Mouse (Mus musculus): ENCODE measurements at regions not wholly inside any gene's neighbourhood (a gene's known extent, or its start where the extent isn't known, plus 50 kb on each side); places are given as distances from the start of the nearest gene placed in this dataset.
"Not testable (repeated sequence)": the region's sequence is repeated elsewhere in the genome, so short reads cannot be mapped to it uniquely, and the experiment has no call there.

DNA sequence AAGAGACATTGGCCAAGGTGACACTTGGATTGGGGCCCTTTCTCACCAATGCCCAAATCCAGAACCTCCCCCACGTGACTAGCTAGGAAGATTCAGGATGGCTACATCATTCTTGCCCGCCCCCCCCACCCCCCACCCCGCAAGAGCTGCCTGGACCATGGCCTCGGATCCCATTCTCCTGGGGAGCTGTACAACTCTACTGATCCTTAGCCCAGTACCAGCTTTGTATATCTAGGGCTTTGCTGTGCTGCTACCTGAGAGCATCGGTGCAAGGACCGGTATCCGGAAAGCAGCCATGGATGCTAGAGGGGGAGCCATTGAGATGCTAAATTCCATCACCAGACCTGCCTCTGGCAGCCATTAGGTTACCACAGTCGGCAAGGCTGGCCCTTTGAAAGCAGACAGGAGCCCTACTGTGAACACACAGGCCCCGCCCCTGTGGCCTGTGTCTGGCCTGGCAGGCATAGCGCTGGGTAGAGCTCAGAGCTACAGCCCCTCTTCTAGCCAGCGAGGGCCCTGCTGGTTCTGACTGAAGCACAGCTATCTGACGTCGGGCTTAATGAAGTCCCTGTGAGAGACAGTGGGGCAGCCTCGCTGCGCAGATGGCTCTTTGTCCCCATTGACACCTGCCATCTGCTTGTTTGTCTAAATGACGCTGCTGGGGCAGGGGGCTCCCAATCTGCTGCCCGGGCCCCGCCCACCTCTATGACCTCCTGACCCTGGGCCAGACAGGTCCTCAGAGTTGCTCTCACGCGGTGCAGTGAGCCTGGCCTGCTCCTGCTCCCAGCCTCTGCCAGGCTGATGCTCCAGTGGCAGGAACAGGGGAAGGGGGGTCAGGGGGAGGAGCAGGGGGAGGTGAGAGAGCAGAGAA is 128.9 kb downstream of the Dll1 start:
- DNase-seq (ENCODE audit: low read depth, low spot score), result peak; percentile 87

- no peak for DNase-seq (ENCODE audit: low read depth, low spot score)
Observed at GRCm38 (mm10) chr17:15242976-15243635, 133.6 kb downstream of the Dll1 start.

- no peak for DNase-seq (ENCODE audit: low read depth, low spot score)
Observed at GRCm38 (mm10) chr17:15242356-15242755, 134.3 kb downstream of the Dll1 start.

DNA sequence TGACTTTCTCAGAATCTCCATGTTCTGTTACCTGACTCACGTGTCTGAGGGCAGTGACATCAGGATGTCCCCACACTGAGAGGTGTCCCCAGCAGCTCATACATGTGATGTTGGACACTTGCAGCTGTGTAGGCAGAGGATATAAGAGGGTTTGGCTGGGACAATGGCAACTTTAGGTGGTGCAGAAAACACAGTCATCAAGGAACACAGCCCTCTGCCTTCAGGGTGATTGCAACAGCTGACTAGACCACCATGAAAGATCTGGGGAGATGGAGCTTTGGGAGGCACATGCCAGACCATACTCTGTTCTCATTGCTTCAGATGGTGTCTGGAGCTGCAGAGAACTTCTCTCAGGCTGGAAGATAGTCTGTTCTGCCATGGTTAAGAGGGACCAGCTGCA is 135.2 kb downstream of the Dll1 start:
- DNase-seq (ENCODE audit: low read depth, low spot score), result no peak

DNA sequence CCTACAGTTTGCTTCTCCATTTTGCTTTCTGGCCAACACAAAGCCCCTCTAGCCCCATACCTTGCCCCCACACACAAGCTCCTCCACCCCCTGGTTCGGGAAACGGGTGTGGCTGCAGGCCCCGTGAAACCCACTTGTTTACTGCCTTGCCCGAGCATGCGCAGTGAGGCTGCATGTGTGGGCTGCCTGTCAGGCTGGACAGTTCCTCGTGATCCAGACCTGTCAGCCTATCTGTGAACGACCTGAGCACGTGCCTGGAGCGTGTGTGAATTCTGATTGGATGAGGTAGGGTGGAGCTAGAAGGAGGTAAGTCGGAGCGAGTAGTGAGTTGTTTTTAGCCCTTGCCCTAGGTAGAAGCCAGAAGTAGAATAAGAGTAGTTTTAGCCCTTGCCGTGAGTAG is 136.0 kb downstream of the Dll1 start:
- not testable (repeated sequence) for DNase-seq (ENCODE audit: low read depth, low spot score)

- DNase-seq (ENCODE audit: low read depth, low spot score), result no peak
Observed at GRCm38 (mm10) chr17:15240011-15240410, 136.7 kb downstream of the Dll1 start.

DNA sequence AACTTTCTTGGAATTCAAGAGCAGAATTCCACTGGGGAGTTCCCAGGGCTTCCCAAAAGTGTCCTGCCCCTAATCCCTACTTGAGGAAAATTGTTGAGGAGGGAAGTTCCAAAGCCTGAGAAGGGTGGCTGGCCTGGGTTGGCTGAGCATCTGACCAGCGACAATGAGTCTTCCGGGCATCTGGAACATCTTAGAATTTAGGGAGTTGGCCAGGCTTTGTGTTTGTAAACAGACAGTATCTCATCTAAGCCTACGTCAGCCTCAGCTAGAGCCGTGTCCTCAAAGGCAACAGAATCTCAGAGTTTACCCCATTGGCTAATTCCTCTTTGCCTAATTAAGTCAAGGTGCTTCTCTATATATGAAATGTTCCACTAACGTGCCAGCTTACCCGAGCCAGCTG is 141.6 kb downstream of the Dll1 start:
- no peak for DNase-seq (ENCODE audit: low read depth, low spot score)

DNA sequence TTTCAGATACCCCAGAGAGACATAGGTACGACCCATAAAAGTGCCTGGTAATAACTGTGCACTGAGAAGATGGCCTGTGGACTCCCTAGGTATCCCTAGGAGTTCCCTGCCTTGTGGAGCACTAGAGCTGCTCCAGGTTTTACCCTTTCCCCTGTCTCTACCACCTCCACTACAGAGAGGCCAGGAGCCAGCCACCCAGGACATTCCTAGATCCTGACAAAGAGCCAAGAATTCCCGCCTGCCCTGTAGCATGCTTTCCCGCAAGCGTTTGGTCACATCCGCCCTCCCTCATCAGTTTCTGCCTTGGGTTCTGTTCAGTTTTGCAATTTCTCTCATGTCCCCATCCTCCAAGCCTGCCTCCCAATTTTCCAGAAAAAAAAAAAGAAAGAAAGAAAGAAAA is 145.5 kb downstream of the Dll1 start:
- DNase-seq (ENCODE audit: low read depth, low spot score), result no peak

DNA sequence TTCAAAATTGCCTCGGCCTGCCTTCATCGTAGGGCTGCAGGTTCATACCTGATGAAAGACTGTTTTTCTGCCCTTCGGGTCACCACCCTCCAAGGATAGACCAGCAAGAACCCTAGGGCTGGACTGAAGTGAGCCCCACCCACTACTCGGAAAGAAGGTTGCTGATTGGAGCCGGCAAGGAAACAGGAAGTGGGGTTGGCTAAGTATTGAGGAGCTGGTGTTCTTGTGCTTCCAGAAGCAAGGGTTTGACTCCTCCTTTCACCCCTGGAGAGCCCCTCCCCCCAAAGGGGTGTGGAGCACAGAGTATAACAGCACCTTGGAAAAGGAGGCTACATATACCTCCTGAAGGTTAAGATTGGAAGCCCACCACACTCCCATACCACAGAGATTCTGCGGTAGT is 147.5 kb downstream of the Dll1 start:
- no peak for DNase-seq (ENCODE audit: low read depth, low spot score)

DNA sequence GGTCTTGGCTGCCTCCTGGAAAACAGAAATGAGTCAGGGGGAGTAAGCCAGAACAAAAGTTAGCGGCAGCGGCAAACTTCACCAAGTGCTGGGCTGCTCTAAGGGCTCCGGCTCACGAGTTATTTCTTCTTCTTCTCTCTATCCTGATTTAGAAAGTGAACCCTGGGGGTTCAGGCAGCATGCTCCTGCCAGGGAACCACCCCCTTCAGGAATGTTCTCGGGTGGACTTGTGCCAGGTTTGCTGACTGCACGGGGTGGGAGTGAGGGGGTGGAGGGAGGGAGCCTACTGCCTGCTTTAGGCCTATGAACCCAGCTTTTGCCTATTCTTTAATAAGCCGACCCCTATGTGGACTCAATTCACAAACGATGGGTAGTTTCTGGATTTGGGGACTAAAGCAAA is 148.6 kb downstream of the Dll1 start:
- no peak for DNase-seq (ENCODE audit: low read depth, low spot score)

DNA sequence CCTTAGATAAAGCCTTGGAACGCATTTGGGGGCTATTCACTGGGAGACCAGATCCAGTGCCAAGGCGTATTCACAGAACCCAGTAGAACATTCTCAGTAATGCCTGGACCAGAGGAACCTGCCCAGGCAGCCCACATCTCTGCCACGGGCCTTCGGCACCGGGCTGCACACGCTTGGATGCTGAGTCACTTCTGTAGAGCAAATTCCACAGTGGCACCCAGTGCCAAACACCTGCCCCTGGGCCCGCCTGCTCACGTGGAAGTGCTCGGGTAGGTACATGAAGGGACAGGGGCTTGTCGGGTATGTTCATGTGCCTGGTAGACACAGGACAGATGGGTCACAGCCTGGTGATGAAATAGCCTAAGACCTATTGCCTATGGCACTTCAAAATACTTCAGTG is 152.8 kb downstream of the Dll1 start:
- DNase-seq (ENCODE audit: low read depth, low spot score), result no peak

- DNase-seq (ENCODE audit: low read depth, low spot score), result no peak
Observed at GRCm38 (mm10) chr17:15222923-15223322, 153.7 kb downstream of the Dll1 start.

GRCm38 (mm10) chr17:15214157-15214685 is 162.5 kb downstream of the Dll1 start:
- DNase-seq (ENCODE audit: low read depth, low spot score), result no peak

DNA sequence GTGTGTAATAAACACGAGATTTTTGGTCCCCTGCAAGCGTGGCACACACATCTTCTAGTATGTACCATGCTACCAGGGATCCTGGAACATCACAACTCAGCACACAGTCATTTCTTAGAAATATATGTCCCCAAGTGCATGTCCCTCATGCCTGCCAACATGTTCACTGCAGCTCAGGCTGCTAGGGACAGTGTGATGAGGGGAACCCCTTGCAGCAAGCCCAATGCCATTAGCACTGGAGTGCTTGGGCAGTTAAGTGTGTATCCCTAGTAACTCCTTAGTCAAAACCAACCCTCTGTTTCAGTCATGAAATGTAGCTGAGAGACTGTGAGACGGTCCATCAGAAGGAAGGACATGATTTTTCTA is 167.5 kb upstream of the Gm3448 start:
- DNase-seq (ENCODE audit: low read depth, low spot score), result no peak

GRCm38 (mm10) chr17:15208030-15208807 is 166.9 kb upstream of the Gm3448 start:
- peak; percentile 70 for DNase-seq (ENCODE audit: low read depth, low spot score)

DNA sequence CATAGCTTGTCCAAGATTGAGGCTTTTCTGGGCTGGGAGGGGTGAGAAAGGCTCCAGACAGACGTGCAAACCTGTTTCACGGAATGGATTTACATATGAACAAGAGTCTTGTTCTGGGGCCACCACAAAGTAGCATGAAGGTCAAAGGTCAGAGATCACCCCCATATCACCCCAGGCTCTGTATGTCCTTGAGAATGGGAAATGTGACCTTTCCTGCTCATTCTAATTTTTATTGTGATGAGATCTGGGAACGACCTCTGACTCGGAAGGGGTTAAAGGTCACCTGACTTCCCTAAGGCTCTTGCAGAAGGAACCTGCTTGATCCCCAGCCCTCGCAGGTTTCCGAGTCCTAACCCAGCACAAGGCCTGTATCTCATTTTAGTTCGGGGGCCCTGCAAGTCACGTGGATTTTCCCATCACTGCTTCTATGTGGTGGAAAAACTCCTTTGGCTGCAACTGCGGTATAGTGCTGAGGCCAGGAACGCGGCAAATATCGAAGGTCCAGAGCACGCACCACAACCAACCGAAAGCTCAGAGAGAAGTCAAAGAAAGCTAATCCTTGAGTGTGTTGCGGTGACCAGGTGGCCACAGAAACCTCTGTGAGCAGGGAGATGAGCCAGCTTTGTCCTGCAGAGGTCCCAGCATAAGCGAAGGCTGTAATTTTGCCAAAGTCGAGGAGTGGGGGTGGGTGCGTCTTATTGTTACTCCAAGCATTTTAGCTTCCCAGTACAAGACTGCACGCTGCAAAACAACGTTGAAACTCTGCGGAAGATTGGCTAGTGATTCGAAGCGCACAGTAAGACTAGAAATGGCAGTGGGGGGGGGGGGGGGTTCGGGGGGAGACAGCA is 166.1 kb upstream of the Gm3448 start:
- no peak for DNase-seq (ENCODE audit: low read depth, low spot score)

GRCm38 (mm10) chr17:15205799-15206198 is 164.5 kb upstream of the Gm3448 start:
- no peak for DNase-seq (ENCODE audit: low read depth, low spot score)

DNA sequence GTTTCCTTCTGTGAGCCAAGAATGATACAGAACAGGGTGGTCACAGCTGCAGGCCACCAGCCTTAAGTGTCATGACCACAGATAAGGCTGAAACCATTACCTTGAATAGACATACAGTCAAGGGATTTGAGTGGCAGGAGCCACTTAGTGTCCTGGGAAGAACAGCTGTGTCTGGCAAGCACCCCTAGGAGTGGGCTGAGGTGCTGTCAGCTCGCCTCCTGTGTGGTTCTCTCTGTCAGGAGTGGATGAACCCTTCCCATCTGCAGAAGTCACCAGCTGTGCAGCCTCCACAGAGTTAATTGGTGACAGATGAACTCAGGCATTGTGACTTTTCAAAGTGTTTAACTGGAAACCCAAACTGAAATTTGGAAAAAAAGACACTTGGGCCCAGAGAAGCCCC is 163.2 kb upstream of the Gm3448 start:
- DNase-seq (ENCODE audit: low read depth, low spot score), result no peak

DNA sequence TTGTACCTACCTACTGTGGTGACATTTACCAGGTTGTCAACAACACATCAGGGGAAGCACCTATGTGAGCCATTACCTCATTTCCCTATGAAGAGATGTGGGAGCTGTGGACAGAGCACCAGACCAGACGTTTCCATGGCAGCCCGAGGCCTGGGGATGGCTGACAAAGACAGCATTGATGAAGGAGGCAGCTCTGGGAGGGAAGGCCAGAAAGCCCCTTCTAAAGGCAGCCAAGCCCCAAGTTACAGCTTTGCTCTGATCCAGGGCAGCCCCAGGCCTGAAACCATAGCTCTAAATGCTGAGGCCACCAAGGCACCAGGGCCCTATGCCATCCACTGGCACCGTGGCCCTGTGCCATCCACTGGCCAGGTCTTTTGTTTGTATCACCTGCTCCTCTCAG is 157.9 kb upstream of the Gm3448 start:
- DNase-seq (ENCODE audit: low read depth, low spot score), result no peak

GRCm38 (mm10) chr17:15197361-15197760 is 156.0 kb upstream of the Gm3448 start:
- DNase-seq (ENCODE audit: low read depth, low spot score), result no peak

DNA sequence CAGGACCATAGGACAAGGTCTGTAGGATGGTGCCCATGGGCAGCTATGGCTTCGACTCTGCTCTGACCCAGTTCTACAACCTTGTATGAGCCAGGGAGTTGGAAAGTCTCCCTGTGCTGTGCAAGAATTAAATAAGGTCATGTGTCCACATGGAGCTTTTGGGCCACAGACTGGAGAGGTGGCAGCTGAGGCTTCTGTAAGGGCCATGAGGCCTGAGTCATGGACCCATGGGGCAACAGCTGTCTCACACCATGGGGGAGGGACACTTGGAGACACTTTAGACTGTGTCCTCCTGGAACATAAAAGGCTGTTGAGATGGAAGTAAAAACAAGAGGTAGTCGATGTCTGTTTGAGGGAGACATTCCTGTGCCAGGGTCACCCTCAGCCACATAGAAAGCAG is 154.5 kb upstream of the Gm3448 start:
- DNase-seq (ENCODE audit: low read depth, low spot score), result no peak
